Mouse (Mus musculus): ENCODE results near the gene Slc9a4. TPM values are rescaled to one million over a fixed set of nuclear protein-coding genes. Genes with fewer than 3 reads are reported as not detected.
"Not testable (repeated sequence)": the region's sequence is repeated elsewhere in the genome, so short reads cannot be mapped to it uniquely, and the experiment has no call there.

Gene Slc9a4
- polyA plus RNA-seq, 1 experiment from 2014 or later = not detected

DNA sequence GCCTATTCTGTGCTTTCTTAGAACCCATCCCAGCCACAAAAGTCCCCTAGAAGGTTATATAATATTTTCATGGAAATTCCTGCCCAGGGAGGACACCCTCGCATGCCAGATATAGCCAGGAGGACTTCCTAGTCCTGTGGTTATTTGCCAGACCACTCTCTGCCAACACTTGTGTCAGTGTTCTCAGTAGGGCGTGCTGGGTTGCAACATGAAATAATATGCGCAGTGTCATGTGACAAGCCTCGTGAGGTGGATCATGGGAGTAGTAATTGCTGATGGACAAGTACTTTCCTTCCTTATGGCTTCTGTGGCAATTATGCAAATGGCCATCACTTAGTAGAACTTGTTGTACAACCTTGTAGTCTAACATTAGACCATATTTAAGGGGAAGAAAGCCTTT lies 11.1 kb downstream of the Slc9a4 start:
- ATAC-seq (ENCODE audit: low read depth) = no peak
- H3K9me3 ChIP-seq (ENCODE audit: control insufficient read depth, low read length) = no peaks in the 10 kb centered on the region

DNA sequence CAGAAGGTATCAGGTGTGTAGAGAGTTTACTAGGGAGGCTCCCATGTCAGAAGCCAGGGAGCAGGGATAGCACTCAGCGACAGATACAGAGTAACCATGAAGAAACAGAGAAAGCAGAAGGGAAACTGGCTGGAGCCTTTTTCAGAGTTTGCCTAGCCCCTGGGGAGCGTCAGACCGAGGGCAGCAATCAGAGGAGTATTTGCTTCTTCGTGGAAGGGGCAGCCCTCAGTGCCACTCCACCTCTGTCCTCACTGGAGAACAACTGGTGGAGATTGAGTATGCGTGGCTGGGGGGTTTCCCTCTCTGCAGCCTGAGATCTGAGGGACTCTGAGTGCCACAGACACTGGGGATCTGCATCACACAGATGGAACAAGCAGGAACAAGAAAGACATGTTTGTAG lies 17.9 kb downstream of the Slc9a4 start:
- Histone ChIP-seq H3K4me3 (ENCODE audit: low read depth, low read length) (no peak overlapping the region), H3K27me3 (ENCODE audit: control insufficient read depth, insufficient read depth, low read length) (no peaks in the 10 kb centered on the region), H3K36me3 (ENCODE audit: control insufficient read depth, insufficient read depth, low read length) (no peaks in the 10 kb centered on the region), H3K27ac (ENCODE audit: low read depth, low read length) (no peak overlapping the region), H3K4me1 (ENCODE audit: control insufficient read depth, insufficient read depth, low read length) (no peaks in the 10 kb centered on the region), H3K4me2 (ENCODE audit: low read depth, low read length) (no peak overlapping the region), H3K9ac (replicated peaks; ENCODE audit: low read depth, low read length) (no peak overlapping the region), H3K9me3 (ENCODE audit: control insufficient read depth, low read length) (no peaks in the 10 kb centered on the region)
- 74% methylated on average over 5 of the region's 5 CpGs for WGBS
- no peak for ATAC-seq (ENCODE audit: low read depth)

More for the DNA sequence above, 11.1 kb downstream of the Slc9a4 start:
- Histone ChIP-seq H3K27me3 (ENCODE audit: control insufficient read depth, insufficient read depth, low read length) (no peaks in the 10 kb centered on the region), H3K36me3 (ENCODE audit: control insufficient read depth, insufficient read depth, low read length) (no peaks in the 10 kb centered on the region), H3K4me1 (ENCODE audit: control insufficient read depth, insufficient read depth, low read length) (no peaks in the 10 kb centered on the region), H3K4me3 (ENCODE audit: low read depth, low read length) (no peak overlapping the region), H3K4me2 (ENCODE audit: low read depth, low read length) (no peak overlapping the region), H3K27ac (ENCODE audit: low read depth, low read length) (no peak overlapping the region), H3K9ac (replicated peaks; ENCODE audit: low read depth, low read length) (no peak overlapping the region)
- 90% methylated on average over 4 of the region's 4 CpGs for WGBS

DNA sequence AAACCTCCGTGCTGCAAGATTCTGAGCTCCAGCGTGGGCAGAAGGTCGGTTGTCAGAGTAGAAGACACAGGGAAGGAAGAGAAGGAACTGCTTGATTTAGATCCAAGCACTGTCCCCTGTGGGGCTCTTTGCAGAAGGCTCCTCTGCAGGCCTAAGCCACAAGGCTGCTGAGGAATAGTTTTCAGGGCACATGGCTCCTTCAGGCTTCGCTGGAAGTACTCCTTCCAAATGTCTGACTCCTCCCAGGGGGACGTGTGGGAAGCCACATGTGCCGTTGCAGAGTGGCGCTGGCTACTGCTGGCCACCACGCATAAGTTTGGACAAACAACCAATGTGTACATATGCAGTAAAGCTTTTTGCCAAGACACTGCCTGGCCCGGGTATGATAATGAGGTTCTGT lies 19.8 kb downstream of the Slc9a4 start:
- WGBS = 95% methylated on average over 9 of the region's 9 CpGs
- not testable (repeated sequence) for H3K4me1 ChIP-seq (ENCODE audit: control insufficient read depth, insufficient read depth, low read length); H3K9me3 ChIP-seq (ENCODE audit: control insufficient read depth, low read length); H3K27ac ChIP-seq (ENCODE audit: low read depth, low read length); H3K4me3 ChIP-seq (ENCODE audit: low read depth, low read length); H3K9ac ChIP-seq (replicated peaks; ENCODE audit: low read depth, low read length); H3K27me3 ChIP-seq (ENCODE audit: control insufficient read depth, insufficient read depth, low read length); ATAC-seq (ENCODE audit: low read depth); H3K36me3 ChIP-seq (ENCODE audit: control insufficient read depth, insufficient read depth, low read length); H3K4me2 ChIP-seq (ENCODE audit: low read depth, low read length)

DNA sequence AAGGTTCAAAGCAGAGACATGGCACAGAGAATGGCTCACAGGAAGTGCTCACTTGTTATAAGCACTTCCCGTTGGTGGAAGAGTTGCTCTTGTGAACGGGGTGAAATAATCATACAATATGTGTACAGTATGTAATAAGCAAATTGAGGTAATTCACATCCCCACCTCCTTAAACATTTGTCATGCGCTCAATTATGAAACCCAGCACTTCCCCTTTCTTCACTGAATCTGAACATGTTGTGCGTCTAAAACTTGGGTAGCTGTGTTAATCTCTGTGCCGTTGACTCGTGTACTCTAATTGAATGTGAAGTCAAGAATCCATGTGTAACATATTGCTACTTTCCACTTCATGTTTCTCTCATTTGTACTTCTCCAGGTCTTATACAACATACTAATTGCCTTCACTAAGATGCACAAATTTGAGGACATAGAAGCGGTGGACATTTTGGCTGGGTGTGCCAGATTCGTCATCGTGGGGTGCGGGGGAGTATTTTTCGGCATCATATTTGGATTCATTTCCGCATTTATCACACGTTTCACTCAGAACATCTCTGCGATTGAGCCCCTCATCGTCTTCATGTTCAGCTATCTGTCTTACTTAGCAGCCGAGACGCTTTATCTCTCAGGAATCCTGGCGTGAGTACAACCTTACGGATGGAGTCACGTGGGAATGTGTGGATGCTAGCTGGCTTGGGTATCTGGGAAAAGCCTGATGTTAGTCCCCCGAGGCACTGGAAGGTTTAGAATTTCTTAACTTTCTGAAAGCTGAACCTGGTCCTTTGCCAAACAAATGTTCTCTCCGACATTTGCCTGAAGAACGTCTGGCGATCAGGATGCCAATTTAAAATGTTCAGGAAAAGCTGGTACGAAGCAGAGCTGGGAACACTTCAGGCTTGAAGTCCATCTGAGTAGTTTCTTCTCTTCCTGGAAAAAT lies 20.8 kb downstream of the Slc9a4 start:
- no peak for ATAC-seq (ENCODE audit: low read depth)
- Histone ChIP-seq H3K9me3 (ENCODE audit: control insufficient read depth, low read length) (no peaks in the 10 kb centered on the region), H3K4me2 (ENCODE audit: low read depth, low read length) (no peak overlapping the region), H3K27ac (ENCODE audit: low read depth, low read length) (no peak overlapping the region), H3K36me3 (ENCODE audit: control insufficient read depth, insufficient read depth, low read length) (no peaks in the 10 kb centered on the region), H3K4me1 (ENCODE audit: control insufficient read depth, insufficient read depth, low read length) (no peaks in the 10 kb centered on the region), H3K4me3 (ENCODE audit: low read depth, low read length) (no peak overlapping the region), H3K9ac (replicated peaks; ENCODE audit: low read depth, low read length) (no peak overlapping the region), H3K27me3 (ENCODE audit: control insufficient read depth, insufficient read depth, low read length) (no peaks in the 10 kb centered on the region)
- WGBS = 93% methylated on average over 25 of the region's 25 CpGs

DNA sequence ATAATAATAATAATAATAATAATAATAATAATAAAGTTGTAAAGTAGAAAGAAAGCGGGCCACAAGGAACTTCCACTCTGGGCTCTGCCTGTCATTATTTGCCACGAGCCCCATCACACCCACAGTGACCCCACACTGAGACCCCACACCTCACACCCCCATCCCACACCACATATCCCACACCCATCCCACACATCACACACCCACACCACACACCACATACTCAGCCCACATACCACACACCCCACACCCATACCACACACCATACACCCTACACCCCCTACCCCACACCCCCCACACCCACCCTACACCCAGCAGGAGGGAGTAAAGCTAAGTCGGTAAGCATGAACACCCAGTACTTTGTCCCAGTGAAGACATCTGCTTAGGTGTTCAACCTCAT lies 21.6 kb downstream of the Slc9a4 start:
- no peaks in the 10 kb centered on the region for H3K9me3 ChIP-seq (ENCODE audit: control insufficient read depth, low read length)

DNA sequence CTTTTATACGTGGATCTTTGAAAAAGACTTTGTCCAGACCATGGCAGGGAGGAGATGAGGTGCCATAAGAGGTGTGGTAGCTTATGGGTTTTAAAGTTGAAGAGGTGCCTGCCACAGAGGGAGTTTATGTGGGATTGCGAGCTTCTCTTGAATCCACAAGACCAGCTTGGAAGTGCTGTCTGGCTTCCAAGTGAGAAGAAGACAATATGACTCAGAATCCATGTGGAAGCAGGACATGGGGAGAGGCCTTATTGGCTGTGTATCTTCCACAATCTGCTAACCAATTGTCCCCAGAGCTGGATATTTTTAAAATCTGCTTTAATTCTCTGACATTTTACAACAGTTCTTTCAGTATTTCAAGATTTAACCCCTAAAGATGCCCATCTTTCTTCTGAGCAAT lies 33.3 kb downstream of the Slc9a4 start:
- ATAC-seq (ENCODE audit: low read depth) = no peak
- no peaks in the 10 kb centered on the region for H3K36me3 ChIP-seq (ENCODE audit: control insufficient read depth, insufficient read depth, low read length)
- H3K4me1 ChIP-seq (ENCODE audit: control insufficient read depth, insufficient read depth, low read length) = no peaks in the 10 kb centered on the region
- no peak overlapping the region for H3K4me3 ChIP-seq (ENCODE audit: low read depth, low read length)
- H3K9ac ChIP-seq (replicated peaks; ENCODE audit: low read depth, low read length) = no peak overlapping the region
- WGBS = 93% methylated on average over 2 of the region's 2 CpGs
- no peaks in the 10 kb centered on the region for H3K9me3 ChIP-seq (ENCODE audit: control insufficient read depth, low read length)
- no peaks in the 10 kb centered on the region for H3K27me3 ChIP-seq (ENCODE audit: control insufficient read depth, insufficient read depth, low read length)
- H3K4me2 ChIP-seq (ENCODE audit: low read depth, low read length) = no peak overlapping the region
- no peak overlapping the region for H3K27ac ChIP-seq (ENCODE audit: low read depth, low read length)

More for the DNA sequence above, 21.6 kb downstream of the Slc9a4 start:
- no peaks in the 10 kb centered on the region for H3K36me3 ChIP-seq (ENCODE audit: control insufficient read depth, insufficient read depth, low read length)
- no peak overlapping the region for H3K9ac ChIP-seq (replicated peaks; ENCODE audit: low read depth, low read length)
- no peak overlapping the region for H3K27ac ChIP-seq (ENCODE audit: low read depth, low read length)
- 86% methylated on average over 3 of the region's 3 CpGs for WGBS
- H3K4me2 ChIP-seq (ENCODE audit: low read depth, low read length) = no peak overlapping the region
- no peaks in the 10 kb centered on the region for H3K27me3 ChIP-seq (ENCODE audit: control insufficient read depth, insufficient read depth, low read length)
- ATAC-seq (ENCODE audit: low read depth) = no peak
- H3K4me1 ChIP-seq (ENCODE audit: control insufficient read depth, insufficient read depth, low read length) = no peaks in the 10 kb centered on the region
- no peak overlapping the region for H3K4me3 ChIP-seq (ENCODE audit: low read depth, low read length)

DNA sequence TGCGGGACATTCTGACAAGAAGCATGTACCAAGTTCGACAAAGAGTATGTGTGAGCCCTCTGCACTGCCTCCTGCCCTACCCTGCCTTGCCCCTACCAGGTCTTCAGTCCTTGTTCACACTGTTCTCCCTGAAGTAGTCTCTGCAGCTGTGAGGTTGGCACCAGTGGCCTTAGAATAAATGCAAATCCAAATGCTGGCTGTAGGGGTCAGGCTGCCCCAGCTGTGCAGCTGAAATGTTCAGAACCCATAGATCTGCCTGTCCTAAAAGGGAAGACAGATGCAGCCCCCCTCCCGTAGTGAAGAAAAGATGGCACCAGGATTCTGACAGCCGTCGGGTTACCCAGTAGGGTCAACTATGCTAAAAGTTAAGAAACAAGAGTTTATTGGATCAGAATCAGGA lies 39.2 kb downstream of the Slc9a4 start:
- no peaks in the 10 kb centered on the region for H3K36me3 ChIP-seq (ENCODE audit: control insufficient read depth, insufficient read depth, low read length)
- H3K27ac ChIP-seq (ENCODE audit: low read depth, low read length) = no peak overlapping the region
- H3K9me3 ChIP-seq (ENCODE audit: control insufficient read depth, low read length) = no peaks in the 10 kb centered on the region
- no peak overlapping the region for H3K9ac ChIP-seq (replicated peaks; ENCODE audit: low read depth, low read length)
- no peak overlapping the region for H3K4me3 ChIP-seq (ENCODE audit: low read depth, low read length)
- H3K4me1 ChIP-seq (ENCODE audit: control insufficient read depth, insufficient read depth, low read length) = no peaks in the 10 kb centered on the region
- no peaks in the 10 kb centered on the region for H3K27me3 ChIP-seq (ENCODE audit: control insufficient read depth, insufficient read depth, low read length)
- no peak for ATAC-seq (ENCODE audit: low read depth)
- WGBS = 77% methylated on average over 5 of the region's 5 CpGs
- H3K4me2 ChIP-seq (ENCODE audit: low read depth, low read length) = no peak overlapping the region

DNA sequence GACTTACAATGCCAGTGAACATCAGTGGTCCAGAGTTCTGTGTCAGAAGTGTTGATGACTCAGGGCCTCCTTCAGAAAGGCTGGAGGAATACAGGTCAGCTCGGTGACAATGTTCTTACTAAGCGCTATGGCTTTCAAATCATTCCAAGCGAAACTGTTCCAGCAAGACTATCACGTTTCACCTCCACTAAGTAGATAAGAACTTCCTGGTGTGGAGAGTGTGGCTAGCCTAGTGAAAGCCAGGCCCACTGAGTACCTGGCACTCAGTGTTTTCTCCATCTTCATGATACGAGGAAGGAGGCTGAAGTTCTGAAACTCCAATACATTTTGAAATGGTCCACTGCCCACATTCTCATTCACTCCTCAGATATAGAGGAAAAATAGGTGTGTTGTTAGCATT lies 40.0 kb downstream of the Slc9a4 start:
- WGBS = 90% methylated on average over 5 of the region's 5 CpGs
- no peak overlapping the region for H3K9ac ChIP-seq (replicated peaks; ENCODE audit: low read depth, low read length)
- H3K36me3 ChIP-seq (ENCODE audit: control insufficient read depth, insufficient read depth, low read length) = no peaks in the 10 kb centered on the region
- H3K9me3 ChIP-seq (ENCODE audit: control insufficient read depth, low read length) = no peaks in the 10 kb centered on the region
- H3K4me2 ChIP-seq (ENCODE audit: low read depth, low read length) = no peak overlapping the region
- no peak overlapping the region for H3K27ac ChIP-seq (ENCODE audit: low read depth, low read length)
- no peak for ATAC-seq (ENCODE audit: low read depth)
- H3K4me3 ChIP-seq (ENCODE audit: low read depth, low read length) = no peak overlapping the region
- H3K27me3 ChIP-seq (ENCODE audit: control insufficient read depth, insufficient read depth, low read length) = no peaks in the 10 kb centered on the region
- no peaks in the 10 kb centered on the region for H3K4me1 ChIP-seq (ENCODE audit: control insufficient read depth, insufficient read depth, low read length)

DNA sequence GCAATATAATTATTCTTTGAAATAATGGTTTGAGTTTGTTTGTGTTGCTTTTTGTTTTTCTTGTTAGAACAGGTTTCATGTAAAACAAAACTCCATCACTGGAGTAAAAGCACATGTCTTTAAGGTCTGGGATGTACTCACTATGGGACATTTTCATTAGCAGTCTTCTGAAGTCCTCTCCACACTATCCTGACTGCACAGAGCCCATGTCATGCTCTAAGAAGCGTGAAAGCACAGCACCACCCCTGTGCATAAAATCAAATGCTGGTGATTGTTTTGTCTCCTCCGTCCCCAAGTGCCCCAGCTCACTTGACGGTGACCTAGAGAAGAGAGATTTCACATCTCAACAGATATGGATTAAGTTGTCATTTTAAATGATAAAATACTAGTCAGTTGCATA lies 45.1 kb downstream of the Slc9a4 start:
- 29% methylated on average over 3 of the region's 3 CpGs for WGBS
- H3K4me3 ChIP-seq (ENCODE audit: low read depth, low read length) = no peak overlapping the region
- H3K4me2 ChIP-seq (ENCODE audit: low read depth, low read length) = no peak overlapping the region
- H3K9me3 ChIP-seq (ENCODE audit: control insufficient read depth, low read length) = no peaks in the 10 kb centered on the region
- no peak for ATAC-seq (ENCODE audit: low read depth)
- no peak overlapping the region for H3K9ac ChIP-seq (replicated peaks; ENCODE audit: low read depth, low read length)
- H3K36me3 ChIP-seq (ENCODE audit: control insufficient read depth, insufficient read depth, low read length) = no peaks in the 10 kb centered on the region
- no peak overlapping the region for H3K27ac ChIP-seq (ENCODE audit: low read depth, low read length)
- H3K4me1 ChIP-seq (ENCODE audit: control insufficient read depth, insufficient read depth, low read length) = no peaks in the 10 kb centered on the region
- H3K27me3 ChIP-seq (ENCODE audit: control insufficient read depth, insufficient read depth, low read length) = no peaks in the 10 kb centered on the region
